Mouse (Mus musculus) bone marrow macrophage, adult 2 months (primary cell): ENCODE data around the gene Dhx15.

Experiments
- CTCF ChIP-seq: IDR thresholded peaks from 2 replicates; pipeline ENCODE4 v1.5.1; 2012; ENCODE audit warnings: low read depth, mild to moderate bottlenecking, low read length, moderate library complexity
- POLR2A ChIP-seq: IDR thresholded peaks from 2 replicates; pipeline ENCODE4 v1.6.1; 2012; ENCODE audit warnings: mild to moderate bottlenecking, low read depth, low read length, borderline replicate concordance

DNA sequence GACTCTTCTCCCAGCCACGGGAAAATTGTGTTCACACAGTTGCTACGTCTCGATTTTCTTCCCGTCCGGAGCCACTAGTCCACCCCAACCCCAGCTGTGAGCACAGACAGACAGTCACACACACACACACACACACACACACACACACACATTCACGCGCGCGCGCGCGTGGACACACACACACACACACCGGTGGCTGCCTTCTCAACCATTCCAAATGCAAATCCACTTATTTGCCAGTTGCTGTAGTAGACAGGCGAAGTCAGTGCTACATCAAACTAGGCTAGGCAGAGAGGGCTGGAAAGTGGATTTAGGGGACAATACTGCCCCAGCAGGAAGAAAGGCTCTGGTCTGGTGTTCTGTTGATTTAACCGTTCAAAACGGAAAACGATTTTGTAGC, 73.9 kb downstream of the Dhx15 start:
- TF ChIP-seq CTCF (no peak), POLR2A (no peak)
